Comparison of ENCODE assay signal across 8 mouse cellular contexts in genomic region chr4:148131497-148132081, GRCm38 (mm10). TPM values are rescaled to one million over a fixed set of nuclear protein-coding genes. Genes with fewer than 3 reads are reported as not detected.
A peak's percentile ranks its signal among the peaks of the same experiment; 100 is the strongest.
DNase-seq lines count a peak whose midpoint lies in the region; ATAC-seq and TF ChIP-seq lines count a peak whose summit lies in the region.

No protein-coding gene starts in this region.

- H3K9ac ChIP-seq in lung, embryonic 14.5 days, result peak overlapping the region; percentile 73
- H3K9ac ChIP-seq in embryonic facial prominence, embryonic 15.5 days, result no peak overlapping the region; the same call in 1 of the 2 replicates
- no peak overlapping the region for H3K9ac ChIP-seq in intestine, postnatal 0 days (ENCODE audit: low read depth, low read length)

- H3K27ac ChIP-seq in lung, embryonic 14.5 days (ENCODE audit: low read depth), result no peak overlapping the region
- H3K27ac ChIP-seq in embryonic facial prominence, embryonic 15.5 days (replicated peaks), result no peak overlapping the region
- H3K27ac ChIP-seq in intestine, postnatal 0 days (ENCODE audit: low read depth, low read length), result no peak overlapping the region

- peaks cover 36% of the 10 kb centered on the region for H3K27me3 ChIP-seq in lung, embryonic 14.5 days (ENCODE audit: insufficient read depth, low read length)
- H3K27me3 ChIP-seq in embryonic facial prominence, embryonic 15.5 days, result peaks cover 23% of the 10 kb centered on the region
- H3K27me3 ChIP-seq in intestine, postnatal 0 days (replicated peaks; ENCODE audit: control insufficient read depth, insufficient read depth, low read length), result peaks cover 50% of the 10 kb centered on the region

- H3K9me3 ChIP-seq in lung, embryonic 14.5 days (ENCODE audit: low read depth, low read length), result no peaks in the 10 kb centered on the region
- no peaks in the 10 kb centered on the region for H3K9me3 ChIP-seq in embryonic facial prominence, embryonic 15.5 days (replicated peaks)
- H3K9me3 ChIP-seq in intestine, postnatal 0 days (ENCODE audit: control insufficient read depth), result no peaks in the 10 kb centered on the region

- no peaks in the 10 kb centered on the region for H3K4me1 ChIP-seq in lung, embryonic 14.5 days (ENCODE audit: insufficient read depth)
- peaks cover 16% of the 10 kb centered on the region for H3K4me1 ChIP-seq in embryonic facial prominence, embryonic 15.5 days
- no peaks in the 10 kb centered on the region for H3K4me1 ChIP-seq in intestine, postnatal 0 days (replicated peaks; ENCODE audit: control insufficient read depth, insufficient read depth, low read length)

- H3K36me3 ChIP-seq in lung, embryonic 14.5 days (ENCODE audit: insufficient read depth), result no peaks in the 10 kb centered on the region
- no peaks in the 10 kb centered on the region for H3K36me3 ChIP-seq in embryonic facial prominence, embryonic 15.5 days
- no peaks in the 10 kb centered on the region for H3K36me3 ChIP-seq in intestine, postnatal 0 days (ENCODE audit: control insufficient read depth, insufficient read depth)

- peak overlapping the region; percentile 93 for H3K4me2 ChIP-seq in lung, embryonic 14.5 days
- peak overlapping the region; percentile 98 for H3K4me2 ChIP-seq in embryonic facial prominence, embryonic 15.5 days (replicated peaks)
- peak overlapping the region; percentile 74 for H3K4me2 ChIP-seq in intestine, postnatal 0 days (replicated peaks; ENCODE audit: low read depth)

- ATAC-seq in lung, embryonic 14.5 days (ENCODE audit: insufficient read depth), result peak; percentile 73
- ATAC-seq in embryonic facial prominence, embryonic 15.5 days (ENCODE audit: insufficient number of reproducible peaks, low FRiP score, low TSS enrichment, low read depth), result no peak
- ATAC-seq in intestine, postnatal 0 days, result no peak

- TF ChIP-seq CTCF in lung, embryonic 14.5 days (IDR thresholded peaks at IDR 0.05; ENCODE audit: low read depth), result no peak
- TF ChIP-seq CTCF in intestine, postnatal 0 days (IDR thresholded peaks at IDR 0.05; ENCODE audit: low read depth), result no peak

- peak overlapping the region; percentile 66 for H3K4me3 ChIP-seq in lung, embryonic 14.5 days (ENCODE audit: low read depth, low read length)
- H3K4me3 ChIP-seq in embryonic facial prominence, embryonic 15.5 days (replicated peaks), result peak overlapping the region; percentile 68
- H3K4me3 ChIP-seq in intestine, postnatal 0 days (ENCODE audit: low read depth, low read length), result no peak overlapping the region

- WGBS in lung, embryonic 14.5 days, result under 1% methylated on average over 21 of the region's 21 CpGs
- 3% methylated on average over 21 of the region's 21 CpGs for WGBS in embryonic facial prominence, embryonic 15.5 days
- 3% methylated on average over 21 of the region's 21 CpGs for WGBS in intestine, postnatal 0 days

- peak; percentile 37 for DNase-seq in lung, embryonic 14.5 days
- DNase-seq in lung, postnatal 10 days, result no peak
- peak; percentile 64 for DNase-seq in retina, postnatal 1 day
- no peak for DNase-seq in layer of hippocampus, adult 18-20 months (ENCODE audit: low spot score in 2 of 2)
- DNase-seq in ovary, postnatal 10 days (ENCODE audit: low spot score), result no peak
- no peak for DNase-seq in gastrocnemius, adult 18-20 months (ENCODE audit: low spot score)

RNA-seq across cellular contexts. Expression of gene Draxin, which starts 1.1 kb away (rescaled TPM):
- polyA plus RNA-seq in lung, embryonic 14.5 days (2014; fragmentation: Nextera tagmentation; extraction: Ambion mirVana), result not detected in 2 replicates
- polyA plus RNA-seq in embryonic facial prominence, embryonic 15.5 days (2015; fragmentation: Nextera tagmentation; extraction: Ambion mirVana), result 0.63 and 0.79 TPM in 2 replicates
- polyA plus RNA-seq in intestine, postnatal 0 days (2015; fragmentation: Nextera tagmentation; extraction: Ambion mirVana), result 0.03 and 0.05 TPM in 2 replicates
- total RNA-seq in layer of hippocampus, adult 18-20 months (2021), result under 1 TPM; 0.15 to 0.27 TPM
- under 1 TPM in 1 of 2 experiments, not detected in 1; 0.09 TPM for total RNA-seq in gastrocnemius, adult 18-20 months (2021)

RNA-seq across cellular contexts. Expression of gene Mad2l2, which starts 1.4 kb away (rescaled TPM):
- polyA plus RNA-seq in lung, embryonic 14.5 days (2014; fragmentation: Nextera tagmentation; extraction: Ambion mirVana), result 60.2 and 61.1 TPM in 2 replicates
- polyA plus RNA-seq in embryonic facial prominence, embryonic 15.5 days (2015; fragmentation: Nextera tagmentation; extraction: Ambion mirVana), result 52.7 and 53.1 TPM in 2 replicates
- 22.6 and 24.9 TPM in 2 replicates for polyA plus RNA-seq in intestine, postnatal 0 days (2015; fragmentation: Nextera tagmentation; extraction: Ambion mirVana)
- total RNA-seq in layer of hippocampus, adult 18-20 months (2021), result 10 to 100 TPM; 11.2 to 13.1 TPM
- 10 to 100 TPM; 13.5 to 15.7 TPM for total RNA-seq in gastrocnemius, adult 18-20 months (2021)

RNA-seq across cellular contexts. Expression of gene Fbxo6, which starts 20.4 kb away (rescaled TPM):
- polyA plus RNA-seq in lung, embryonic 14.5 days (2014; fragmentation: Nextera tagmentation; extraction: Ambion mirVana), result 10.8 and 12.3 TPM in 2 replicates
- 20.5 and 22.8 TPM in 2 replicates for polyA plus RNA-seq in embryonic facial prominence, embryonic 15.5 days (2015; fragmentation: Nextera tagmentation; extraction: Ambion mirVana)
- polyA plus RNA-seq in intestine, postnatal 0 days (2015; fragmentation: Nextera tagmentation; extraction: Ambion mirVana), result 55.4 and 60.6 TPM in 2 replicates
- total RNA-seq in layer of hippocampus, adult 18-20 months (2021), result 10 to 100 TPM; 30.3 to 33.3 TPM
- total RNA-seq in gastrocnemius, adult 18-20 months (2021), result 10 to 100 TPM; 41.9 to 45.7 TPM

RNA-seq across cellular contexts. Expression of gene Fbxo44, which starts 28.7 kb away (rescaled TPM):
- 9.3 and 11.0 TPM in 2 replicates for polyA plus RNA-seq in lung, embryonic 14.5 days (2014; fragmentation: Nextera tagmentation; extraction: Ambion mirVana)
- polyA plus RNA-seq in embryonic facial prominence, embryonic 15.5 days (2015; fragmentation: Nextera tagmentation; extraction: Ambion mirVana), result 7.8 and 9.2 TPM in 2 replicates
- 7.7 and 9.3 TPM in 2 replicates for polyA plus RNA-seq in intestine, postnatal 0 days (2015; fragmentation: Nextera tagmentation; extraction: Ambion mirVana)
- 100 to 1,000 TPM; 133 to 136 TPM for total RNA-seq in layer of hippocampus, adult 18-20 months (2021)
- 1 to 10 TPM; 7.0 to 7.8 TPM for total RNA-seq in gastrocnemius, adult 18-20 months (2021)

RNA-seq across cellular contexts. Expression of gene Fbxo2, which starts 28.8 kb away (rescaled TPM):
- polyA plus RNA-seq in lung, embryonic 14.5 days (2014; fragmentation: Nextera tagmentation; extraction: Ambion mirVana), result 0.72 and 1.1 TPM in 2 replicates
- 3.7 and 4.2 TPM in 2 replicates for polyA plus RNA-seq in embryonic facial prominence, embryonic 15.5 days (2015; fragmentation: Nextera tagmentation; extraction: Ambion mirVana)
- 0.44 and 0.76 TPM in 2 replicates for polyA plus RNA-seq in intestine, postnatal 0 days (2015; fragmentation: Nextera tagmentation; extraction: Ambion mirVana)
- 100 to 1,000 TPM; 118 TPM for total RNA-seq in layer of hippocampus, adult 18-20 months (2021)
- under 1 TPM; 0.18 to 0.28 TPM for total RNA-seq in gastrocnemius, adult 18-20 months (2021)

Comparison
In these comparisons a context has a peak if more than half of its experiments do, and no peak if none do; other contexts are left out.
1. DNase-seq: peak in lung, embryonic 14.5 days (single experiment) and retina, postnatal 1 day (single experiment); none in lung, postnatal 10 days (single experiment), layer of hippocampus, adult 18-20 months (0 of 2), ovary, postnatal 10 days (single experiment) and gastrocnemius, adult 18-20 months (single experiment).
2. Peak in every context shown above with its lines, with median percentiles within 50 percentile points of each other: H3K4me2 ChIP-seq.